Mouse (Mus musculus): Measurements from ENCODE around the gene Abca13. TPM values are rescaled to one million over a fixed set of nuclear protein-coding genes. Genes with fewer than 3 reads are reported as not detected.
"Not testable (repeated sequence)": the region's sequence is repeated elsewhere in the genome, so short reads cannot be mapped to it uniquely, and the experiment has no call there.

Abca13 gene
- polyA plus RNA-seq, 1 experiment from 2014 or later: 0.01 TPM

DNA sequence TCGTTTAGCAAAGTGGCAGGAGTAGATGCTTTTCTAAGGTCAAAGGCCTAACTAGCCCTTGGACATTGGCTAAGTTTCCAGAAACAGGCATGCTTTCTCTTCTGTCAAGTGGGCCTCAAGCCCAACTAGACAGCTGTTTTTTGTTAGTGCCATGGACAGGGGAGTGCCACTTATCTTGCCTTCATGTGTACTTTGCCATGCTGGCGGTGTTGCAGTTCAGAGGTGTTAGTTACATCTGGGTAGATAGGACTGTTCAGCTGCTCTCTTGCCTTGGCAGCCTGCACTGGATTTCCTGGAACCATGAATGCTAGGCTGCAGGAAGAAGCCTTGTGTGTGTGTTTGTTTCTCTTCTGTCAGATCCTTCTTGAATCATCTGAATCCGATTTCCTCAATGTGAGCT is 235.7 kb downstream of the Abca13 start:
- WGBS: 90% methylated on average over 3 of the region's 3 CpGs
- H3K36me3 ChIP-seq (ENCODE audit: control insufficient read depth, insufficient read depth, low read length): no peaks in the 10 kb centered on the region

DNA sequence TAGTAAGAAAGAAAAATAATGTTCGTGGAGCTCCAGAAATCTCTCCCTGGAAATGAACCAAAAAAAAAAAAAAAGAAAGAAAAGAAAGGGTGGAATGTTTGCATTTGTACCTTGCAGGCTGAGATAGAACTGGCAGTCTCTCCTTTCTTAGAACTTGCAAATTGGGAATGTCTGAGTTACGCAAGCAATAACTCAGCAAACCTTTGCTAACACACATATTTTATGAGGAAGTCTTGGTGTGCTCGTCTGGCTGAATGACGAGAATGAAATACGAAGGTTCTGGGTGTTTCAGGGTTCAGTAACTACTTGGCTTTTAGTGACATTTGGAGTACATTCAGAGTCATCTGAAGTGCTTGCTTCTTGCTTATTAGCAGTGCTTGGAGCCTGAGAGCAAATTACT is 241.1 kb downstream of the Abca13 start:
- Histone ChIP-seq H3K9ac (ENCODE audit: low read length) (no peak overlapping the region), H3K36me3 (ENCODE audit: control insufficient read depth, insufficient read depth, low read length) (no peaks in the 10 kb centered on the region), H3K9me3 (replicated peaks; ENCODE audit: control insufficient read depth, low read length) (no peaks in the 10 kb centered on the region), H3K4me2 (ENCODE audit: low read length) (no peak overlapping the region), H3K27me3 (replicated peaks; ENCODE audit: control insufficient read depth, insufficient read depth, low read length) (no peaks in the 10 kb centered on the region), H3K4me3 (ENCODE audit: low read depth, low read length) (no peak overlapping the region), H3K27ac (ENCODE audit: low read depth, low read length) (no peak overlapping the region), H3K4me1 (ENCODE audit: control insufficient read depth, insufficient read depth, low read length) (no peaks in the 10 kb centered on the region)
- no peak for ATAC-seq
- 73% methylated on average over 5 of the region's 5 CpGs for WGBS
- DNase-seq (ENCODE audit: low spot score): no peak

More for the DNA sequence above, 235.7 kb downstream of the Abca13 start:
- Histone ChIP-seq H3K4me1 (ENCODE audit: control insufficient read depth, insufficient read depth, low read length) (no peaks in the 10 kb centered on the region), H3K27ac (ENCODE audit: low read depth, low read length) (no peak overlapping the region), H3K9me3 (replicated peaks; ENCODE audit: control insufficient read depth, low read length) (no peaks in the 10 kb centered on the region), H3K4me3 (ENCODE audit: low read depth, low read length) (no peak overlapping the region), H3K9ac (ENCODE audit: low read length) (no peak overlapping the region), H3K27me3 (replicated peaks; ENCODE audit: control insufficient read depth, insufficient read depth, low read length) (no peaks in the 10 kb centered on the region), H3K4me2 (ENCODE audit: low read length) (no peak overlapping the region)
- ATAC-seq: no peak
- DNase-seq (ENCODE audit: low spot score): no peak

DNA sequence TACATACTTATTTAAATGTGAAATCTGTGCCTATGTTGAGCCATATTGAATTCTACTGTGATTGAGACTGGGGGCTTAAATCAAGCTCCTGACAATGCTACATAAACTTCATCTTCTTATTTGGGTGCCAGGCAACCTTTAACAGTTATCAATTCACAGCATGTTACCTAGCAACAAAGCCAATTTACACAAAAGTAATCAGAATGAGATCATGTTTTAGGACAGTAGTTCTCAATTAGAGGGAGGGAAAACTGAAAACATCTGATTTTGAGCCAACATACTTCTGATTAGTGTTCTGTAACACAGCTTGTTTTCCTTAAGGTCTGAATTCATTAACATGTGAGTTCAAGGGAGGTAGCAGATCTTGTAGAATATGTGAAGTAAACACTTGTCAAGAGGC is 244.9 kb downstream of the Abca13 start:
- Histone ChIP-seq H3K9ac (ENCODE audit: low read length) (no peak overlapping the region), H3K36me3 (ENCODE audit: control insufficient read depth, insufficient read depth, low read length) (no peaks in the 10 kb centered on the region), H3K4me3 (ENCODE audit: low read depth, low read length) (no peak overlapping the region), H3K9me3 (replicated peaks; ENCODE audit: control insufficient read depth, low read length) (no peaks in the 10 kb centered on the region), H3K4me1 (ENCODE audit: control insufficient read depth, insufficient read depth, low read length) (no peaks in the 10 kb centered on the region), H3K4me2 (ENCODE audit: low read length) (no peak overlapping the region), H3K27ac (ENCODE audit: low read depth, low read length) (no peak overlapping the region), H3K27me3 (replicated peaks; ENCODE audit: control insufficient read depth, insufficient read depth, low read length) (no peaks in the 10 kb centered on the region)
- DNase-seq (ENCODE audit: low spot score) (peak; percentile 77), ATAC-seq (peak; percentile 72)

DNA sequence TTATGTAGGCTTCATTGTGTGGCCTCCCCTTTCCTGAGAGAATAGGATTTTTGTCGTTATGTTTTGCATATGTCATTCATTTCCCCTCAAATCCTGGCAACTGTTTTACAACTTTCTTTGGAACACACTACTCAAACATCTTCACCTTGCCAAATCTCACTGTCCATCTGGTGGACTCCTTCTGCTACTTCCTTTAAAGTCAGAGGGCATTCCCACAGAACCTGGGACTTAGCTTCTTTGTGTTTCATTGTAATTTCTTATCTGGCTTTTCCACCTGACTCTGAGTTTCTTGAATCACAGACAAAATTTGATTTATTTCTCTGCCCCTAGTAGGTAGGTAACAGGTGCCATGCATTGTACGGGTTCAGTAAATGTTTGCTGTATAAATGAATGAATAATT is 248.0 kb downstream of the Abca13 start:
- ATAC-seq (no peak), DNase-seq (ENCODE audit: low spot score) (no peak)
- Histone ChIP-seq H3K4me3 (ENCODE audit: low read depth, low read length) (no peak overlapping the region), H3K27me3 (replicated peaks; ENCODE audit: control insufficient read depth, insufficient read depth, low read length) (no peaks in the 10 kb centered on the region), H3K9ac (ENCODE audit: low read length) (no peak overlapping the region), H3K4me2 (ENCODE audit: low read length) (no peak overlapping the region), H3K36me3 (ENCODE audit: control insufficient read depth, insufficient read depth, low read length) (no peaks in the 10 kb centered on the region), H3K27ac (ENCODE audit: low read depth, low read length) (no peak overlapping the region), H3K4me1 (ENCODE audit: control insufficient read depth, insufficient read depth, low read length) (no peaks in the 10 kb centered on the region), H3K9me3 (replicated peaks; ENCODE audit: control insufficient read depth, low read length) (no peaks in the 10 kb centered on the region)
- 78% methylated on average over 2 of the region's 2 CpGs for WGBS

DNA sequence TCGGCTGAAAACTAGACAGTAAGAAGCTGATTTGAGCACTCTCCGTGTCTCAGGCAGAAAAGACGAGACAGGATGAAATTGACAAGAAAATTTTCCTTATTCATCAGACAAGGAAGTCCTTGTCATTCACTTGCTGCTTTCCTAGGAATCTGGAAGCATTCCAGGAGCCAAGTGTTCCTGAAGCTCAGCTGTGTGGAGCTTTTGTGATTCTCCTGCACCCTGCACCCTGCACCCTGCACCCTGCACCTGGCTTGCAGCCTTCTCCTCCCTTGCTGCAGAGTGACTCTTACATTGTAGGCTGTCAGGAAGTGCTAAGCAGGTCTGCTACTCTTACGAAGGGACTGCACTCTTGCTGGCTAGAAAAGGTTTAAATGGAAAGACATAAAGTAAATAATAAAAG is 249.4 kb downstream of the Abca13 start:
- Histone ChIP-seq H3K36me3 (ENCODE audit: control insufficient read depth, insufficient read depth, low read length) (no peaks in the 10 kb centered on the region), H3K27me3 (replicated peaks; ENCODE audit: control insufficient read depth, insufficient read depth, low read length) (no peaks in the 10 kb centered on the region), H3K4me2 (ENCODE audit: low read length) (no peak overlapping the region), H3K4me1 (ENCODE audit: control insufficient read depth, insufficient read depth, low read length) (no peaks in the 10 kb centered on the region), H3K4me3 (ENCODE audit: low read depth, low read length) (no peak overlapping the region), H3K9ac (ENCODE audit: low read length) (no peak overlapping the region), H3K27ac (ENCODE audit: low read depth, low read length) (no peak overlapping the region), H3K9me3 (replicated peaks; ENCODE audit: control insufficient read depth, low read length) (no peaks in the 10 kb centered on the region)
- WGBS: 41% methylated on average over 4 of the region's 4 CpGs
- DNase-seq (ENCODE audit: low spot score) (peak; percentile 57), ATAC-seq (peak; percentile 65; the same call in 1 of the 2 replicates)

DNA sequence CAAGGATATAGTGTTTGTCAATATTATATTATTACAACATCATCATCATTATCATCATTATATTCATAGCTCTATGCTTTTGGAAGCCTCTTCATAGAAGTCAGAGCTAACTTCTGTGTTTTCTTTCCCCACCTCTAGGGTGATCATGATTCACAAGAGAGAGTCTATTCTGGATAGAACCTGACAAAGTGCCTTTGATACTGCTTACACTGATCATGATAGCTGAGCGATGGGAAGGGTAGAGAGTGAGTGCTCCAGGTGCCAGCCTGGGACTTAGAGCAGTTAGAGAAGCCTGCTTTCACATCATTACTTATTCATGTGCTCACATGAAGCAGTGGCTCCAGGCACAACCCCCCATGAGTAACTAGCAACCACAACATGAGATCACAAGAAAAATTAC is 280.7 kb downstream of the Abca13 start:
- H3K4me1 ChIP-seq (ENCODE audit: control insufficient read depth, insufficient read depth, low read length): no peaks in the 10 kb centered on the region
- H3K4me2 ChIP-seq (ENCODE audit: low read length): no peak overlapping the region
- no peak for ATAC-seq
- no peaks in the 10 kb centered on the region for H3K27me3 ChIP-seq (replicated peaks; ENCODE audit: control insufficient read depth, insufficient read depth, low read length)
- H3K9me3 ChIP-seq (replicated peaks; ENCODE audit: control insufficient read depth, low read length): no peaks in the 10 kb centered on the region
- no peak overlapping the region for H3K4me3 ChIP-seq (ENCODE audit: low read depth, low read length)
- no peak for DNase-seq (ENCODE audit: low spot score)
- no peak overlapping the region for H3K27ac ChIP-seq (ENCODE audit: low read depth, low read length)
- WGBS: 88% methylated on average over 1 of the region's 1 CpGs
- no peaks in the 10 kb centered on the region for H3K36me3 ChIP-seq (ENCODE audit: control insufficient read depth, insufficient read depth, low read length)
- no peak overlapping the region for H3K9ac ChIP-seq (ENCODE audit: low read length)

DNA sequence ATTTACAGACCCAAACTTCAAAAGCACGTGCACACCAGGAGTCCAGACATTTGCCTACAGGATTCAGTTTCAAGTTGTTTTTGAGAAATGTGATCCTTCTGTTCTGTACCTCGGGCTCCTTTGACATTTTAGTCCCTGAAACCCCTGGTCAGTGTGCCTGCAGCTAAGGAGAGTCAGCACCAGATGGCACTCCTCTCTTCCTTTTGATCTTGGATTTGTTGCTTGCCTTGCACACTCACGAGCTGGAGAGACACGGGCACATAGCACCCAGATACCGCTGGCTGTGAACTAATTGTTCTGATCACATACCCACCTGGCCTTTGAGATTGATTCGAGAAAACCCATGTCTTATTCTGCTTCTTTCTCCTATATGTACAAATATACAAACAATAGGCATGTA is 289.8 kb downstream of the Abca13 start:
- Histone ChIP-seq H3K9me3 (replicated peaks; ENCODE audit: control insufficient read depth, low read length) (no peaks in the 10 kb centered on the region), H3K36me3 (ENCODE audit: control insufficient read depth, insufficient read depth, low read length) (no peaks in the 10 kb centered on the region), H3K4me1 (ENCODE audit: control insufficient read depth, insufficient read depth, low read length) (no peaks in the 10 kb centered on the region), H3K27me3 (replicated peaks; ENCODE audit: control insufficient read depth, insufficient read depth, low read length) (no peaks in the 10 kb centered on the region), H3K4me2 (ENCODE audit: low read length) (no peak overlapping the region), H3K27ac (ENCODE audit: low read depth, low read length) (no peak overlapping the region), H3K9ac (ENCODE audit: low read length) (no peak overlapping the region), H3K4me3 (ENCODE audit: low read depth, low read length) (no peak overlapping the region)
- DNase-seq (ENCODE audit: low spot score) (peak; percentile 68), ATAC-seq (peak; percentile 52; the same call in 1 of the 2 replicates)
- 24% methylated on average over 6 of the region's 6 CpGs for WGBS

DNA sequence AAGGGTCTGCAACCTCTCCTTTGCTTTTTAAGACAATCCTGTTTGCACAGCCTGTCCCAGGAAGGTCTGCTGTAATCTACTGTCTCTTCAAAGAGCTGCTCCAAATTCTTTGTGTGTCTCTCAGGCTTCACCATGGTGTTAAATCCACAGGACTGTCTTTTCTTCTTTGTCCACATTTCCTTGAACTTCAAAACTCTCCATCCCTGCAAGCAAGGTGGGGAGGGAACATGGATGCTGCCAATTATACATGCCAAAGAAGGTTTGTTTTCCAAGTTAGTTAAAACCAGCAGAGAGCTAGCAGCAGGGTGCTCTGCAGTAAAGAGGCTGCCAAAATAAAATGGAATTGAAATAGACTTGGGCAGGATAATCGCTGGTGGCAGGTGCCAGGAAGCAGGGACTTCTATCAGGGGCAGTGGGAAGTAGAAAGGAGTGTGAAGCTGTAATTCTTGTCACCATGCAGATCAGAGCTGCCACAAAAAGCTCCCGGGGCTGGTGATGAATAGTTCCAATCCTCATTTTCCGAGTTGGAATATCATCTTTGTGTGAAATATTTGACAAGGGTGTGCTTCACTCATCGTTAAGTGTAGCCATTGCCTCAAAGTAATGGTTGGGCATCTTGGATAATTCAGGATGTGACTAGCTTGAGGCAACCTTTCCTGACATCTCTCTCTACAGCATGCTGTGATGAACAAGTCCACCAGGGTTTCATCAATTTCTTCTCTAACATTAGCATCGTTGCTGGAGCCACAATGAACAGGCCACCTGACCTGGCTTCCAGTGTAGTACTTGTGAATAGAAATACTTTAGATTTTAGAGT is 308.8 kb downstream of the Abca13 start:
- H3K4me1 ChIP-seq (ENCODE audit: control insufficient read depth, insufficient read depth, low read length): peaks cover 8% of the 10 kb centered on the region; the same call in 1 of the 2 replicates
- H3K27me3 ChIP-seq (replicated peaks; ENCODE audit: control insufficient read depth, insufficient read depth, low read length): no peaks in the 10 kb centered on the region
- ATAC-seq: peak; percentile 81; the same call in 1 of the 2 replicates
- no peak overlapping the region for H3K4me2 ChIP-seq (ENCODE audit: low read length)
- H3K9ac ChIP-seq (ENCODE audit: low read length): no peak overlapping the region
- DNase-seq (ENCODE audit: low spot score): peak; percentile 74
- no peaks in the 10 kb centered on the region for H3K36me3 ChIP-seq (ENCODE audit: control insufficient read depth, insufficient read depth, low read length)
- H3K4me3 ChIP-seq (ENCODE audit: low read depth, low read length): no peak overlapping the region
- H3K27ac ChIP-seq (ENCODE audit: low read depth, low read length): no peak overlapping the region
- 22% methylated on average over 5 of the region's 5 CpGs for WGBS
- H3K9me3 ChIP-seq (replicated peaks; ENCODE audit: control insufficient read depth, low read length): no peaks in the 10 kb centered on the region

DNA sequence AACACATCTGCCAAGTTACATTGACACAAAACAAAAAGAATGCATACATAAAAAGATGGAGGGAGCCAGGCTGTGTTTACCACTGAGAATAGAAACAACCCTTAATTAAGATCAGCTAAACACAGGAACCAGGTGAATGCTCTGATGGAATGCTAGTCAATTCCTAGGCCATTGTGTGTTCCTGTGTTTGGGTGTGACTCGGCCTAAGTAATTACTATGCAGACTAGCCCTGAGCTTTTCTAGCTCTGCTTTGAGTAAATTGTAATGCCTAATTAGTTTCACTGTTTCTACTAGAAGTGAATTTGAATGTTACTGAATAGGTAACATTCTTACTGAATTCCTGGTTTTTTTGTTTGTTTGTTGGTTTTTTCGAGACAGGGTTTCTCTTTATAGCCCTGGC is 323.2 kb downstream of the Abca13 start:
- 32% methylated on average over 2 of the region's 2 CpGs for WGBS
- H3K27me3 ChIP-seq (replicated peaks; ENCODE audit: control insufficient read depth, insufficient read depth, low read length); H3K36me3 ChIP-seq (ENCODE audit: control insufficient read depth, insufficient read depth, low read length); H3K9me3 ChIP-seq (replicated peaks; ENCODE audit: control insufficient read depth, low read length); H3K4me3 ChIP-seq (ENCODE audit: low read depth, low read length); H3K27ac ChIP-seq (ENCODE audit: low read depth, low read length); H3K4me1 ChIP-seq (ENCODE audit: control insufficient read depth, insufficient read depth, low read length); H3K9ac ChIP-seq (ENCODE audit: low read length); ATAC-seq; H3K4me2 ChIP-seq (ENCODE audit: low read length); DNase-seq (ENCODE audit: low spot score): not testable (repeated sequence)
